Mouse (Mus musculus) embryonic facial prominence, embryonic 12.5 days (tissue): Measurements from ENCODE around the gene 1700037C18Rik. TPM values are rescaled to one million over a fixed set of nuclear protein-coding genes. Genes with fewer than 3 reads are reported as not detected.
"Not testable (repeated sequence)": the region's sequence is repeated elsewhere in the genome, so short reads cannot be mapped to it uniquely, and the experiment has no call there.

Source experiments
- ATAC-seq: fragments of 200-750 bp; cut with Nextera tagmentation; 2 replicates; pipeline ENCODE4 v1.8.0; 2017; ENCODE audit not compliant: insufficient number of reproducible peaks, insufficient read depth, low FRiP score, low TSS enrichment
- H3K27ac ChIP-seq: fragments of 300-500 bp; sonication (generic); 2 replicates; pipeline ENCODE4 v1.5.1; 2016; ENCODE audit warnings: mild to moderate bottlenecking
- H3K27me3 ChIP-seq: fragments of 300-500 bp; sonication (generic); 2 replicates; pipeline ENCODE4 v1.6.1; 2016; ENCODE audit warnings: mild to moderate bottlenecking, moderate library complexity
- H3K36me3 ChIP-seq: fragments of 300-500 bp; sonication (generic); 2 replicates; pipeline ENCODE4 v1.6.1; 2016; ENCODE audit warnings: mild to moderate bottlenecking
- H3K4me1 ChIP-seq: fragments of 300-500 bp; sonication (generic); 2 replicates; pipeline ENCODE4 v1.6.1; 2016
- H3K4me2 ChIP-seq: fragments of 300-500 bp; sonication (generic); replicated peaks from 2 replicates; pipeline ENCODE4 v1.6.1; 2016; ENCODE audit warnings: mild to moderate bottlenecking, moderate library complexity
- H3K4me3 ChIP-seq: fragments of 300-500 bp; sonication (generic); 2 replicates; pipeline ENCODE4 v1.5.1; 2016; ENCODE audit warnings: mild to moderate bottlenecking
- H3K9ac ChIP-seq: fragments of 300-500 bp; sonication (generic); 2 replicates; pipeline ENCODE4 v1.6.1; 2016; ENCODE audit warnings: mild to moderate bottlenecking, moderate library complexity
- H3K9me3 ChIP-seq: fragments of 300-500 bp; sonication (generic); 2 replicates; pipeline ENCODE4 v1.6.1; 2016; ENCODE audit warnings: mild to moderate bottlenecking, moderate library complexity
- WGBS: fragments of 180-500 bp; shearing (Covaris S2); methylation state at CpG from one replicate; pipeline ENCODE4 v1.1.7; 2016; 5-methylcytosine and 5-hydroxymethylcytosine counted together
- polyA plus RNA-seq: library from polyadenylated mRNA; unstranded; fragments of >200 nt; fragmentation: Nextera tagmentation; extraction: Ambion mirVana; gene quantifications from 2 replicates; pipeline ENCODE4 v1.2.1, GENCODE M21; 2016

1700037C18Rik gene
- polyA plus RNA-seq, 1 experiment from 2014 or later: 8.8 TPM

GRCm38 (mm10) chr16:3871815-3872214 is 36.7 kb downstream of the 1700037C18Rik start:
- H3K27ac ChIP-seq: no peak overlapping the region
- peak overlapping the region; percentile 78 for H3K4me2 ChIP-seq
- peak; percentile 8; the same call in 1 of the 2 replicates for ATAC-seq
- peak overlapping the region; percentile 53 for H3K4me3 ChIP-seq
- 2% methylated on average over 16 of the region's 16 CpGs for WGBS
- H3K36me3 ChIP-seq: peaks cover 13% of the 10 kb centered on the region; the same call in 1 of the 2 replicates
- H3K9me3 ChIP-seq: no peaks in the 10 kb centered on the region
- H3K9ac ChIP-seq: peak overlapping the region; percentile 53
- H3K27me3 ChIP-seq: no peaks in the 10 kb centered on the region
- 0 out of 2 replicates have a peak, but pooled peaks cover 6% of the 10 kb centered on the region for H3K4me1 ChIP-seq

- no peak overlapping the region for H3K4me3 ChIP-seq
- H3K9me3 ChIP-seq: no peaks in the 10 kb centered on the region
- H3K36me3 ChIP-seq: peaks cover 16% of the 10 kb centered on the region
- H3K4me1 ChIP-seq: no peaks in the 10 kb centered on the region
- WGBS: 90% methylated on average over 4 of the region's 4 CpGs
- no peak for ATAC-seq
- H3K9ac ChIP-seq: no peak overlapping the region
- H3K4me2 ChIP-seq: no peak overlapping the region
- no peaks in the 10 kb centered on the region for H3K27me3 ChIP-seq
- no peak overlapping the region for H3K27ac ChIP-seq
Observed at GRCm38 (mm10) chr16:3859254-3859653, 49.2 kb downstream of the 1700037C18Rik start.

- WGBS: 79% methylated on average over 1 of the region's 1 CpGs
- H3K27me3 ChIP-seq: no peaks in the 10 kb centered on the region
- no peak for ATAC-seq
- no peak overlapping the region for H3K4me3 ChIP-seq
- no peaks in the 10 kb centered on the region for H3K9me3 ChIP-seq
- no peaks in the 10 kb centered on the region for H3K4me1 ChIP-seq
- no peak overlapping the region for H3K4me2 ChIP-seq
- H3K9ac ChIP-seq: no peak overlapping the region
- 0 out of 2 replicates have a peak, but pooled peaks cover 4% of the 10 kb centered on the region for H3K36me3 ChIP-seq
- H3K27ac ChIP-seq: no peak overlapping the region
Observed at GRCm38 (mm10) chr16:3855776-3856175, 52.7 kb downstream of the 1700037C18Rik start.

GRCm38 (mm10) chr16:3854437-3855182 is 53.9 kb downstream of the 1700037C18Rik start:
- 63% methylated on average over 11 of the region's 11 CpGs for WGBS
- no peak overlapping the region for H3K4me2 ChIP-seq
- H3K4me1 ChIP-seq: no peaks in the 10 kb centered on the region
- no peak overlapping the region for H3K27ac ChIP-seq
- no peak overlapping the region for H3K9ac ChIP-seq
- no peak overlapping the region for H3K4me3 ChIP-seq
- ATAC-seq: no peak
- H3K9me3 ChIP-seq: no peaks in the 10 kb centered on the region
- no peaks in the 10 kb centered on the region for H3K36me3 ChIP-seq
- H3K27me3 ChIP-seq: no peaks in the 10 kb centered on the region

- H3K27me3 ChIP-seq: no peaks in the 10 kb centered on the region
- H3K27ac ChIP-seq: no peak overlapping the region
- 19% methylated on average over 12 of the region's 12 CpGs for WGBS
- no peaks in the 10 kb centered on the region for H3K36me3 ChIP-seq
- H3K4me1 ChIP-seq: peaks cover 5% of the 10 kb centered on the region
- H3K4me2 ChIP-seq: no peak overlapping the region
- no peak overlapping the region for H3K9ac ChIP-seq
- H3K9me3 ChIP-seq: no peaks in the 10 kb centered on the region
- ATAC-seq: no peak
- H3K4me3 ChIP-seq: no peak overlapping the region
Observed at GRCm38 (mm10) chr16:3852586-3852985, 55.9 kb downstream of the 1700037C18Rik start.

GRCm38 (mm10) chr16:3851301-3851700 is 57.2 kb downstream of the 1700037C18Rik start:
- not testable (repeated sequence) for H3K27ac ChIP-seq, H3K4me3 ChIP-seq, H3K9me3 ChIP-seq, ATAC-seq, H3K4me1 ChIP-seq, H3K9ac ChIP-seq, H3K4me2 ChIP-seq, H3K27me3 ChIP-seq, H3K36me3 ChIP-seq
- 85% methylated on average over 13 of the region's 13 CpGs for WGBS

GRCm38 (mm10) chr16:3848416-3848815 is 60.1 kb downstream of the 1700037C18Rik start:
- WGBS: 71% methylated on average over 3 of the region's 3 CpGs
- Histone ChIP-seq H3K36me3 (no peaks in the 10 kb centered on the region), H3K4me1 (peaks cover 7% of the 10 kb centered on the region), H3K9me3 (no peaks in the 10 kb centered on the region), H3K4me2 (no peak overlapping the region), H3K9ac (no peak overlapping the region), H3K27ac (no peak overlapping the region), H3K4me3 (no peak overlapping the region), H3K27me3 (no peaks in the 10 kb centered on the region)
- no peak for ATAC-seq

GRCm38 (mm10) chr16:3847871-3848270 is 60.6 kb downstream of the 1700037C18Rik start:
- Histone ChIP-seq H3K9me3 (no peaks in the 10 kb centered on the region), H3K4me1 (peaks cover 7% of the 10 kb centered on the region), H3K36me3 (no peaks in the 10 kb centered on the region), H3K4me3 (peak overlapping the region; percentile 67), H3K4me2 (peak overlapping the region; percentile 66), H3K27me3 (no peaks in the 10 kb centered on the region), H3K9ac (peak overlapping the region; percentile 68; the same call in 1 of the 2 replicates), H3K27ac (no peak overlapping the region)
- 56% methylated on average over 4 of the region's 4 CpGs for WGBS
- ATAC-seq: no peak

- H3K4me2 ChIP-seq: peak within 1 kb of the TSS; percentile 66
- peak within 1 kb of the TSS; percentile 67 for H3K4me3 ChIP-seq
- WGBS: 5% methylated on average over 38 of the region's 38 CpGs
- H3K9ac ChIP-seq: peak within 1 kb of the TSS; percentile 68
- H3K27ac ChIP-seq: no peak within 1 kb of the TSS
- ATAC-seq: peak; percentile 99
- H3K4me1 ChIP-seq: peaks cover 7% of the 10 kb centered on the region
- no peaks in the 10 kb centered on the region for H3K9me3 ChIP-seq
- no peaks in the 10 kb centered on the region for H3K27me3 ChIP-seq
- no peaks in the 10 kb centered on the region for H3K36me3 ChIP-seq
Observed at GRCm38 (mm10) chr16:3846711-3847518, 61.6 kb downstream of the 1700037C18Rik start, which contains the start of gene Zfp174. TSS of gene Zfp174 (plus strand) at chr16:3847268.
